Mouse (Mus musculus) testis, adult 2 months (tissue): ENCODE data around the gene Map3k20.

ENCODE experiments used
- CTCF ChIP-seq: fragments of 200-500 bp; IDR thresholded peaks from 2 replicates; pipeline ENCODE4 v1.5.1; 2012; ENCODE audit warnings: low read depth, mild to moderate bottlenecking, inconsistent platforms, low read length, moderate library complexity; ENCODE audit not compliant: control insufficient read depth, insufficient read depth, insufficient replicate concordance
- POLR2A ChIP-seq: fragments of 200-500 bp; IDR thresholded peaks from 2 replicates; pipeline ENCODE4 v1.6.1; 2012; ENCODE audit warnings: low read depth, mild to moderate bottlenecking, inconsistent platforms, low read length, moderate library complexity; ENCODE audit not compliant: control insufficient read depth

GRCm38 (mm10) chr2:72475797-72476485 lies 190.5 kb downstream of the Map3k20 start, which contains the start of gene Cdca7:
- TF ChIP-seq CTCF (no peak), POLR2A (no peak)
